Comparison of ENCODE assay signal across 9 mouse cellular contexts in the genomic region with DNA sequence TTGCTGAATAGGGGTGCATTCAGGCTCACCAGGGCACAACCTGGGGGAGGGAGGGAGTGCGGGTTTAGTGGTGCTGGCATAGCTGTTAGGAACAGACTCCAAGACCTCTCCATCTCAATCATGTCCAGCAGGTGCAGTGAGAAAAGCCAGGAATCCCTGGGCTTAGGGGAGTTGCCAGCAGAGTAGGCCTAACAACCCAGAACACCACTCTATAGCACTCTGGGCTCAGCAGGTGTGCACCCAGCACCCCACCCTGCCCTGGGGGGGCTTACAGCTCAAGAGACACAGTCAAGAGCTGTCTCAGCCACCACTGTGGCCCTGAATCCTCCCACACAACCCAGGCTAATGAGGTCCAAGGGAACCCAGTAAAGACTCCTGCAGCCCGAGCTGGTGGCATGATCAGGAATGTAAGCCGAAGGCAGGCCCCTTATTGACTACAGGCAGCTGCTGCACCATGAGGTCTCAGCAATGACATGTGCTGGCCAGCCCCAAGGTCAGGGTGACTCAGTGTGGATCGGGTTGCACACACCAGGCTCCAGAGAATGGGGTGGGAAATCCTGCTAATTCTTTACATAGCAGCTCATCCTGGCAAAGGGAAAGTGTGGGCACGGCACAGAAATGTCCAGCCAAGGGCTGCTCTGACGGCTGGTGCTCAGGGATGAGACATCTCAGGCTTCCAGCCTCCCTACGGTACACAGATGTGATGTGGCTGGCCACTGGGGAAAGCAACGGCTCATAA. TPM values are rescaled to one million over a fixed set of nuclear protein-coding genes. Genes with fewer than 3 reads are reported as not detected.
A peak's percentile ranks its signal among the peaks of the same experiment; 100 is the strongest.
DNase-seq lines count a peak whose midpoint lies in the region; ATAC-seq lines count a peak whose summit lies in the region.
"Had no signal": no experiment of that assay in that cellular context is flagged by ENCODE, and none has a peak within 500 bp of the region (broad histone marks: within the 10 kb centered on the region; RNA-seq: fewer than 3 reads in every experiment).

No protein-coding gene starts in this region.

- intact Hi-C loops in heart, postnatal 14 days (cut with DNase I) = no loop called here

- no peaks in the 10 kb centered on the region for H3K9me3 ChIP-seq in neural tube, embryonic 14.5 days (ENCODE audit: control insufficient read depth, low read length)

- 56% methylated on average over 8 of the region's 8 CpGs for WGBS in neural tube, embryonic 14.5 days

- H3K4me1 ChIP-seq in neural tube, embryonic 14.5 days (ENCODE audit: control insufficient read depth, insufficient read depth, low read length) = peaks cover 31% of the 10 kb centered on the region

- no peaks in the 10 kb centered on the region for H3K27me3 ChIP-seq in neural tube, embryonic 14.5 days (ENCODE audit: control insufficient read depth, insufficient read depth, low read length)

- no peak overlapping the region for H3K27ac ChIP-seq in neural tube, embryonic 14.5 days (ENCODE audit: low read depth, low read length)
- H3K27ac ChIP-seq: heart, adult 2 months had no signal

- ATAC-seq in neural tube, embryonic 14.5 days (ENCODE audit: low read depth) = no peak
- no peak for ATAC-seq in CD4-positive, CD25-positive, alpha-beta regulatory T cell, adult 4 months

- H3K4me2 ChIP-seq in neural tube, embryonic 14.5 days (ENCODE audit: low read depth, low read length) = peak overlapping the region; percentile 6; the same call in 1 of the 2 replicates

- no peaks in the 10 kb centered on the region for H3K36me3 ChIP-seq in neural tube, embryonic 14.5 days (ENCODE audit: control insufficient read depth, insufficient read depth, low read length)

- 0 out of 2 replicates have a peak overlapping the region, but pooled peaks have one; percentile 0 for H3K4me3 ChIP-seq in neural tube, embryonic 14.5 days (ENCODE audit: low read depth, low read length)
- H3K4me3 ChIP-seq: heart, adult 2 months had no signal

- peak; percentile 94 for DNase-seq in heart, adult 11 months
- no peak for DNase-seq in heart, adult 18-20 months
- DNase-seq in 3134 (ENCODE audit: extremely low read depth, insufficient read length, low spot score) = peak; percentile 86
- DNase-seq in adrenal gland, postnatal 10 days = peak; percentile 80
- peak; percentile 16 to 27 for DNase-seq in heart, postnatal 14 days
- DNase-seq in spleen, adult 12 weeks (ENCODE audit: low spot score) = no peak

- H3K9ac ChIP-seq in neural tube, embryonic 14.5 days (replicated peaks; ENCODE audit: low read depth, low read length) = no peak overlapping the region; the same call in 1 of the 2 replicates

RNA-seq across cellular contexts. Expression of a gene that starts 5.8 kb away (rescaled TPM):
- total RNA-seq in heart, adult 18-20 months (2021) = 1 to 10 TPM; 4.1 to 4.8 TPM
- total RNA-seq in adrenal gland, postnatal 10 days (2021) = 10 to 100 TPM; 32.0 to 47.2 TPM
- 1 to 10 TPM; 6.7 to 7.0 TPM for total RNA-seq in heart, postnatal 14 days (2021)
- 38.1 and 50.7 TPM in 2 replicates for polyA plus RNA-seq in neural tube, embryonic 14.5 days (2014; fragmentation: Nextera tagmentation; extraction: Ambion mirVana)
- polyA plus RNA-seq in CD4-positive, CD25-positive, alpha-beta regulatory T cell, adult 4 months (2017; shearing (Covaris generic)) = 1 to 10 TPM; 1.8 to 3.3 TPM

RNA-seq across cellular contexts. Expression of a gene that starts 43.0 kb away (rescaled TPM):
- total RNA-seq in heart, adult 18-20 months (2021) = not detected
- total RNA-seq in adrenal gland, postnatal 10 days (2021) = 1 to 10 TPM; 2.3 to 4.6 TPM
- not detected for total RNA-seq in heart, postnatal 14 days (2021)
- 0.16 TPM in 1 of 2 replicates, not detected in the other for polyA plus RNA-seq in neural tube, embryonic 14.5 days (2014; fragmentation: Nextera tagmentation; extraction: Ambion mirVana)
- polyA plus RNA-seq in CD4-positive, CD25-positive, alpha-beta regulatory T cell, adult 4 months (2017; shearing (Covaris generic)) = not detected
- total RNA-seq: heart, adult 2 months had no signal
- polyA plus RNA-seq: heart, adult 2 months had no signal

RNA-seq across cellular contexts. Expression of a gene that starts 47.9 kb away (rescaled TPM):
- 10 to 100 TPM; 30.4 to 35.6 TPM for total RNA-seq in heart, adult 18-20 months (2021)
- 10 to 100 TPM; 14.0 to 21.3 TPM for total RNA-seq in adrenal gland, postnatal 10 days (2021)
- 10 to 100 TPM; 16.0 to 24.5 TPM for total RNA-seq in heart, postnatal 14 days (2021)
- polyA plus RNA-seq in neural tube, embryonic 14.5 days (2014; fragmentation: Nextera tagmentation; extraction: Ambion mirVana) = 47.2 and 53.9 TPM in 2 replicates
- polyA plus RNA-seq in CD4-positive, CD25-positive, alpha-beta regulatory T cell, adult 4 months (2017; shearing (Covaris generic)) = 10 to 100 TPM; 34.5 to 47.5 TPM

Comparison
In these comparisons a context has a peak if more than half of its experiments do, and no peak if none do; other contexts are left out.
1. DNase-seq: peak in heart, adult 11 months (single experiment), 3134 (single experiment), adrenal gland, postnatal 10 days (single experiment) and heart, postnatal 14 days (2 of 2); none in heart, adult 18-20 months (0 of 2) and spleen, adult 12 weeks (single experiment).
2. RNA of a gene that starts 5.8 kb away (total RNA-seq): 32.0 to 47.2 TPM in adrenal gland, postnatal 10 days; 6.7 to 7.0 TPM in heart, postnatal 14 days and 4.1 to 4.8 TPM in heart, adult 18-20 months; every median in the first group is over 4 times any median in the second.